Mouse (Mus musculus) liver, embryonic 12.5 days (tissue): ENCODE data around the gene Akt2. TPM values are rescaled to one million over a fixed set of nuclear protein-coding genes. Genes with fewer than 3 reads are reported as not detected.

ENCODE experiments used
- ATAC-seq: fragments of 200-750 bp; cut with Nextera tagmentation; 2 replicates; pipeline ENCODE4 v1.8.0; 2017; ENCODE audit warnings: moderate number of reproducible peaks, mild to moderate bottlenecking, moderate library complexity
- H3K27ac ChIP-seq: fragments of 300-500 bp; sonication (generic); 2 replicates; pipeline ENCODE4 v1.5.1; 2016; ENCODE audit warnings: mild to moderate bottlenecking
- H3K27me3 ChIP-seq: fragments of 300-500 bp; sonication (generic); replicated peaks from 2 replicates; pipeline ENCODE4 v1.6.1; 2016; ENCODE audit warnings: mild to moderate bottlenecking, moderate library complexity
- H3K36me3 ChIP-seq: fragments of 300-500 bp; sonication (generic); 2 replicates; pipeline ENCODE4 v1.6.1; 2016; ENCODE audit warnings: mild to moderate bottlenecking, moderate library complexity
- H3K4me1 ChIP-seq: fragments of 300-500 bp; sonication (generic); 2 replicates; pipeline ENCODE4 v1.6.1; 2016
- H3K4me2 ChIP-seq: fragments of 300-500 bp; sonication (generic); 2 replicates; pipeline ENCODE4 v1.6.1; 2016; ENCODE audit warnings: mild to moderate bottlenecking, moderate library complexity
- H3K4me3 ChIP-seq: fragments of 300-500 bp; sonication (generic); 2 replicates; pipeline ENCODE4 v1.5.1; 2016; ENCODE audit warnings: mild to moderate bottlenecking, moderate library complexity
- H3K9ac ChIP-seq: fragments of 300-500 bp; sonication (generic); 2 replicates; pipeline ENCODE4 v1.6.1; 2016; ENCODE audit warnings: mild to moderate bottlenecking, moderate library complexity
- H3K9me3 ChIP-seq: fragments of 300-500 bp; sonication (generic); replicated peaks from 2 replicates; pipeline ENCODE4 v1.6.1; 2016; ENCODE audit warnings: mild to moderate bottlenecking, moderate library complexity
- WGBS: fragments of 180-500 bp; shearing (Covaris S2); methylation state at CpG from one replicate; pipeline ENCODE4 v1.1.7; 2016; ENCODE audit not compliant: insufficient replicate concordance; 5-methylcytosine and 5-hydroxymethylcytosine counted together
- polyA plus RNA-seq: library from polyadenylated mRNA; unstranded; fragments of >200 nt; fragmentation: Nextera tagmentation; extraction: Ambion mirVana; gene quantifications from 2 replicates; pipeline ENCODE4 v1.2.1, GENCODE M21; 2016

Gene Akt2
- polyA plus RNA-seq, 1 experiment from 2014 or later = 45.0 TPM

DNA sequence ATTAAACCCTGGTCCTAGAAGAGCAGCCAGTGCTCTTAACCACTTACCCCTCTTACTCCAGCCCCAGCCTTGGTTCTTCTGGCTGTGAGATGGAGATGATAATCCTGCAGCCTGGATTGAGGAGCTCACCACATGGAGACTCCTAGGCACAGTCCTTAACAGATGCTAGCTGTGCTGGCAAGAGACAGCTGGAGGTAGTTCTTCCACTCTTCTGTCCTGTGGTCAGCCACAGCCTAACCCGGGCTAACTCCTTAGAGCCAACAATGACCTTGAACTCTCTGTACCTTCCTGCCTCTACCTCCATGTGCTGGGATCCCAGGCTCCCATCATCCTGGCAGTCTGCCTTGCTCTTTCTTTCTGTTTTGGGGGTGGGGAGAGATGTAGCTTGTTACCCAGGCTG, 30.4 kb upstream of the Akt2 start:
- Histone ChIP-seq H3K36me3 (peaks cover 82% of the 10 kb centered on the region), H3K4me1 (peaks cover 24% of the 10 kb centered on the region), H3K27me3 (no peaks in the 10 kb centered on the region), H3K9me3 (no peaks in the 10 kb centered on the region), H3K4me3 (no peak overlapping the region), H3K4me2 (no peak overlapping the region), H3K9ac (peak overlapping the region; percentile 31; the same call in 1 of the 2 replicates), H3K27ac (no peak overlapping the region)
- 67% methylated on average over 1 of the region's 1 CpGs for WGBS
- ATAC-seq = no peak

DNA sequence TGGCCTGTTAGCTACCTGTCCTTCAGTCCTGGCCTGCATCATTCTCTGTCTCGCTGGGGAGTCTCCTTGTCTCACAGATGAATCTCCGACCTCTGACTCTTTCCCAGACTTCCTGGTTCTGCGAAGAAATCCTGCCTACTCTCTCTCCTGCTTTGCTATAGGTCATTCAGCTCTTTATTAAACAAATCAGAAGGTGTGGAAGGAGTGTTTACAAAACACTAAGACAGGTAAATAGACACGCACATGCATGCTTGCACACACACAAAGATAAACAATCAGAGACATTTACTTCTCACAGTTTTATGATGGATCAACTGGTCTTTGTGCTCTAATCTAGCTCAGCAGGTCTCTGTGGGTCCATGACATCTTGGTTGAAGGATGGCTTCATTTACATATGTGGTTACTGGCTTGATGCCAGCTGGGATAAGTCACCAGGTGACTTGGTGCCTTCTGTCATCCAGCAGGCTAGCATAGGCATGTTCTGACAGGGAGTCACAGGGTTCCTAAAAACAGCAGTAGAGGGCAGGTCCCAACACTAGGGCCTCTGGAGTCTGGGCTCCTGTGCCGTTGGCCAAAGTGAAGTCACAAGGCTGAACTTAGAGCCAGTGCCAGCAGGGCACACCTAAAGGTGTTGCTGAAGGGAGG, 21.6 kb upstream of the Akt2 start:
- Histone ChIP-seq H3K27ac (no peak overlapping the region), H3K4me2 (no peak overlapping the region), H3K9ac (no peak overlapping the region), H3K4me1 (no peaks in the 10 kb centered on the region), H3K9me3 (no peaks in the 10 kb centered on the region), H3K4me3 (no peak overlapping the region), H3K27me3 (no peaks in the 10 kb centered on the region), H3K36me3 (peaks cover 90% of the 10 kb centered on the region)
- ATAC-seq = no peak
- WGBS = 81% methylated on average over 5 of the region's 5 CpGs

DNA sequence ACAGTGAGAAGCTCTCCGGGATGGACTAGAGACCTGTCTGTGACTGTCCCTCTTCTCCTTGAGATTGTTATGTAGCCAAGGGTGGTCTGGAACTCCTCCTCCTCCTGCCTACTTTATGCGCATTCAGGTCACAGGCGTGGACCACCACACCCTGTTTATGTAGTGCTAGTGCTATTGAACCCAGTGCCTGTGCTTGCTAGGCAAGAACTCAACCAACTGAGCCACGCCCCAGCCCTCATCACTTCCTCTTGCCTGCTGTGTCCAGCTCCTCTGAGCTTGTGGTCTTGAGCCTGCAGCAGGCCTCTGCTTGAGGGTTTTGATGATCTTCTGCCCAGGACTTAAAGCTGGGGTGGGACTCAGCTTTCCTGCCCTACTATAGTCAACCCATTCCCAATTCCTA, 19.2 kb upstream of the Akt2 start:
- Histone ChIP-seq H3K9ac (no peak overlapping the region), H3K36me3 (peaks cover 91% of the 10 kb centered on the region), H3K27me3 (no peaks in the 10 kb centered on the region), H3K27ac (no peak overlapping the region), H3K4me1 (no peaks in the 10 kb centered on the region), H3K9me3 (no peaks in the 10 kb centered on the region), H3K4me3 (no peak overlapping the region), H3K4me2 (no peak overlapping the region)
- WGBS = 80% methylated on average over 4 of the region's 4 CpGs
- ATAC-seq = no peak

DNA sequence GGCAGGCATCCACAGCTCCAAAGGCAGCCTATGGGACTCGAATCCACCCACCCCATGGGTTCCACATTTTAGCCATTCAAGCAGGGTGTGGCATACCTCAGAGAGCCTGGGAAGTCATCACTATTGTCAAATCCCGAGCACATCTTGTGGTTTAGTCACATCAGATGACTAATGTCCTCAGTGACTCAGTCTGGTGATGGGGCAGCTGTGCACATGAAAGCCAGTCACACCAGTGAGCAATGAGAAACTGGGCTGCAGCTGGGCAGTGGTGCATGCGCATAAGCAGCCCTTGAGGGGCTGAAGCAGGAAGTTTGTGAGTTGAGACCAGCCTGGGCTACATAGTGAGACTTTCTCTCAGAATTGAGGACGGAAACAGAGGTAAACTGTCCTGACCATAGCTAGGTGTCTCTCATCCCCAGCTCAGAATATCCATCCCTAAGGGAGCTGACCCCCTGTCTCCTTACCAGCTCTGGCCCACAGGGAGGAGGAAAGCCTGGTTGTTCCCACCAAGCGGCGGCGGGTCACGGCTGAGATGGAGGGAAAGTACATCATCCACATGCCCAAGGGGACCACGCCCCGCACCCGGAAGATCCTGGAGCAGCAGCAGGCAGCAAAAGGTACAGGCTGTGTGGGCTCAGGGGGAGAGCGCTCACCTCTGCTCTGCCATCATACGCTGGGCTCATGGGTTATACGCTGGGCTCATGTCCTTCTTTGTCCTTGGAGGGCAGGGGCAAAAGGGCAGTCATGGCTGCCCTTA, 17.1 kb upstream of the Akt2 start:
- H3K27me3 ChIP-seq = no peaks in the 10 kb centered on the region
- H3K36me3 ChIP-seq = peaks cover 91% of the 10 kb centered on the region
- no peak overlapping the region for H3K4me3 ChIP-seq
- H3K9ac ChIP-seq = no peak overlapping the region
- no peak for ATAC-seq
- H3K4me2 ChIP-seq = no peak overlapping the region
- H3K27ac ChIP-seq = no peak overlapping the region
- 87% methylated on average over 14 of the region's 14 CpGs for WGBS
- H3K9me3 ChIP-seq = no peaks in the 10 kb centered on the region
- no peaks in the 10 kb centered on the region for H3K4me1 ChIP-seq

DNA sequence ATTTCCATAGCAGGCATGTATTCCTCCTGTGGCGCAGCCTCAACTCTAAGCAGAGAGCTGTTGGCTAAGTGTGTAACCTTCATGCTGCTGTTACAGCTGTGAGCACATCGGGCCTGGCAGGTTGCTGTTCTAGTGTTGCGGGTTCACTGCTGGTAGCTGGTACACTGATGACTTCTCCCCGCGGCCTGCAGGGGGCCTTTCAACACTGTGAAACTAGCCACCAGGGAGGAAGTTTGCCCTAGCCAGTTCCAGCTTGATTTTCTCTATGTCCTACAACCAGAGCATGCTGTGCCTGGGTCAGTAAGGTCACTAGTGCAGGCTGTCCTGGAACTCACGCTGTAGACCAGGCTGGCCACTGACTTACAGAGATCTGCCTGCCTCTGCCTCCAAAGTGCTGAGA, 14.4 kb upstream of the Akt2 start:
- H3K27ac ChIP-seq = no peak overlapping the region
- H3K4me1 ChIP-seq = no peaks in the 10 kb centered on the region
- WGBS = 61% methylated on average over 6 of the region's 6 CpGs
- no peak overlapping the region for H3K4me2 ChIP-seq
- H3K27me3 ChIP-seq = no peaks in the 10 kb centered on the region
- no peak overlapping the region for H3K4me3 ChIP-seq
- no peak overlapping the region for H3K9ac ChIP-seq
- H3K9me3 ChIP-seq = no peaks in the 10 kb centered on the region
- peaks cover 93% of the 10 kb centered on the region for H3K36me3 ChIP-seq
- ATAC-seq = peak; percentile 38; the same call in 1 of the 2 replicates

DNA sequence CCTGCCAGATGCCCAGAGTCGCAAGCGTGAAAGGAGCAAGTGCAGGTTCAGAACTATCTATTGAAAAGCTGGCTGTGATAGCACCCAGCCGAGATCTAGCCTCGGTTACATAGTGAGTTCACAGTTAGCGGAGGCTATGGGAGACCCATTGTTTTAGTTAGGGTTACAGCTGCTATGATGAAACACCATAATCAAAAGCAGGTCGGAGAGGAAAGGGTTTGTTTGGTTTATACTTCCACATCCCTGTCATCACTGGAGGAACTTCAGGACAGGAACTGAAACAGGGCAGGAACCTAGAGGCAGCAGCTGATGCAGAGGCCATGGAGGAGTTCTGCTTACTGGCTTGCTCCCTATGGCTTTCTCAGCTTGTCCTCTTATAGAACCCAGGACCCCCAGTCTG, 13.8 kb upstream of the Akt2 start:
- H3K27me3 ChIP-seq = no peaks in the 10 kb centered on the region
- no peaks in the 10 kb centered on the region for H3K9me3 ChIP-seq
- WGBS = 87% methylated on average over 6 of the region's 6 CpGs
- H3K27ac ChIP-seq = no peak overlapping the region
- H3K4me2 ChIP-seq = no peak overlapping the region
- H3K4me1 ChIP-seq = no peaks in the 10 kb centered on the region
- H3K4me3 ChIP-seq = no peak overlapping the region
- ATAC-seq = no peak
- H3K9ac ChIP-seq = no peak overlapping the region
- peaks cover 93% of the 10 kb centered on the region for H3K36me3 ChIP-seq

DNA sequence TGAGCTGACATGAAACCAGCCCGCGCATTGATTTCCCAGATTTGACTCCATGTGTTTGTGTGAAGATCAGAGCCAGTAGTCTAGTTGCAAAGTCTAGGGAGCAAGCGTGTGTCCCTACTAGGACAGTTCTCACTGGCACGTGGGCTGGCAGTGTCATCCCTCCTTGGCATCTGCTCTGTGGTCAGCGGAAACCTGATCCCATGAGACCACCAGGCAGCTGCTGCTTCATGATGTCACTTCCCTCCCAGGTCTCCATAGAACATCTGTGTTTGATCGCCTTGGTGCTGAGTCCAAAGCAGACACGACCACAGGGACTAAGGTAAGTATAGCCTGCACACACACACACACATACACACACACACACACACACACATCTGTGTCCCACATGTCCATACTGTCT, 12.9 kb upstream of the Akt2 start:
- no peaks in the 10 kb centered on the region for H3K27me3 ChIP-seq
- no peaks in the 10 kb centered on the region for H3K4me1 ChIP-seq
- ATAC-seq = no peak
- H3K36me3 ChIP-seq = peaks cover 98% of the 10 kb centered on the region
- no peak overlapping the region for H3K4me2 ChIP-seq
- 84% methylated on average over 7 of the region's 7 CpGs for WGBS
- H3K9ac ChIP-seq = no peak overlapping the region
- H3K9me3 ChIP-seq = no peaks in the 10 kb centered on the region
- H3K27ac ChIP-seq = no peak overlapping the region
- no peak overlapping the region for H3K4me3 ChIP-seq

DNA sequence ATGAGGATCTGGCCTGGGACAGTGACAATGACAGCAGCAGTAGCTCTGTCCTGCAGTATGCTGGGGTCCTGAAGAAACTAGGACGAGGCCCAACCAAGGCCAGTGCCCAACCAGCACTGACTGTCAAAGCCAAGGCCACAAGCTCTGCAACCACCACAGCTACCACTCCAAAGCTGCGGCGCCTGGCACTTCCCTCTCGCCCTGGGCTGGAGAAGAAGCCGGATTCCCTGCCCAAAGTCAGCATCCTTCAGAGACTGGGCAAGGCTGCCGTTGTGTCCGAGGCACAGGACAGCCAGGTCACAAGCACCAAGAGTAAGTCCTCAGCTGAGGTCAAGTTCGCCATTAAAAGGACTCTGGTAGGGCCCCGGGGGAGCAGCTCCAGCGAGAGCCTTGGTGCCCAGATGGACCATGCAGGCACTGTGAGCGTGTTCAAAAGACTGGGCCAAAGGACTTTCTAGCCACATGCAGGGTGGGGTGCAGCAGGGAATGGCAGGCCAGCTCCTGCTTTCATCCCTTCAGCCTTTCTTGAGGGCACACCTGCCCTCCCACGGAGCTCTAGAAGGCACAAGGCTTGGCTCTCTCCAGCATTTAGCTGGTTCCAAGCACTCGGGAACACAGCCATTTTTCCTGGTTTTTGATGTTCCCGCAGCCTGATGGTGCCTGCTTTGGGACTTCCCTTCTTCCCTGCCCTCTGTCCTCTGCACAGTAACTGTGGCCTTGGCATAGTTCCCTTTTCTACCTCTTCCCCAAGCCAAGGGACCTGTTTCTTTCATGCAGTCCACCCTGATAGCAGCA, 10.8 kb upstream of the Akt2 start:
- Histone ChIP-seq H3K27me3 (no peaks in the 10 kb centered on the region), H3K36me3 (peaks cover 95% of the 10 kb centered on the region), H3K9ac (no peak overlapping the region), H3K9me3 (no peaks in the 10 kb centered on the region), H3K4me3 (no peak overlapping the region), H3K4me2 (no peak overlapping the region), H3K4me1 (no peaks in the 10 kb centered on the region), H3K27ac (no peak overlapping the region)
- 83% methylated on average over 14 of the region's 14 CpGs for WGBS
- no peak for ATAC-seq

DNA sequence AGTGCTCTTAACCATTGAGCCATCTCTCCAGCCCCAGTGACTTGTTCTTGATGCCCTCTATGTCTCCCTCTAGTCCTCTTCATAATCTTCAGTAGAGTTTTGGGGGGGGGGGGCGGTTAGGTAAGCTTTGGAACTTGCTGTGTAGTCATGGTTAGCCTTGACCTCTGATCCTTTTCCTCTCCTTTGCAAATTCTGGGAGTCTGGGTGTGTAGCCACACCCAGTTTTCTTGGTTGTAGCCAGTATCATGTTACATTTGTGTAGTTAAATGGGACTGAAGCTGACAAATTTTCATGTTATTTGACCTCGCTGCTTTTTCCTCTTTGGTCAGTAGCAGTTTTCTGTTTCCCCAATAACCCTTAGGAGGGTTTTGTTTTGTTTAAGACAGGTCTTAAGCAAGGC, 4.5 kb upstream of the Akt2 start:
- H3K36me3 ChIP-seq = peaks cover 39% of the 10 kb centered on the region
- peaks cover 5% of the 10 kb centered on the region; the same call in 1 of the 2 replicates for H3K4me1 ChIP-seq
- H3K4me2 ChIP-seq = no peak overlapping the region
- 74% methylated on average over 2 of the region's 2 CpGs for WGBS
- no peaks in the 10 kb centered on the region for H3K9me3 ChIP-seq
- no peak overlapping the region for H3K4me3 ChIP-seq
- H3K9ac ChIP-seq = no peak overlapping the region
- no peak for ATAC-seq
- no peaks in the 10 kb centered on the region for H3K27me3 ChIP-seq
- no peak overlapping the region for H3K27ac ChIP-seq

DNA sequence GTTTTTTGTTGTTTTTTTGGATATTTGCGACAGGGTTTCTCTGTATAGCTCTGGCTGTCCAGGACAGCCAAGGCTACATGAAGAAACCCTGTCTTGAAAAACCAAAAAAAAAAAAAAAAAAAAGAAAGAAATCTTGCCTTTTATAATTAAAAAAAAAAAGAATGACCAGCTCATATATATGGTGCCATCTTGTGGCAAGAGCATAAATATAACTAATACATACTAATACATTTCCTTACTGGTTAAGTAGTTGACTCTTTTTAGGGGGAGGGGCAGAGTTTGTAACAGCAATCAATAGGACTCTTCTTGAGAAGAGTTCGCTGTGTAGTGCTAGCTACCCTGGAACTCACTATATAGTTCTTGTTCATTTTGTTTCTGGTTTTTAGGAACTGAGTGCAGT, 3.6 kb upstream of the Akt2 start:
- H3K4me1 ChIP-seq = peaks cover 9% of the 10 kb centered on the region
- no peak overlapping the region for H3K4me3 ChIP-seq
- peaks cover 30% of the 10 kb centered on the region for H3K36me3 ChIP-seq
- H3K27me3 ChIP-seq = no peaks in the 10 kb centered on the region
- H3K9me3 ChIP-seq = no peaks in the 10 kb centered on the region
- 80% methylated on average over 2 of the region's 2 CpGs for WGBS
- no peak overlapping the region for H3K4me2 ChIP-seq
- no peak overlapping the region for H3K27ac ChIP-seq
- no peak overlapping the region for H3K9ac ChIP-seq
- ATAC-seq = no peak

DNA sequence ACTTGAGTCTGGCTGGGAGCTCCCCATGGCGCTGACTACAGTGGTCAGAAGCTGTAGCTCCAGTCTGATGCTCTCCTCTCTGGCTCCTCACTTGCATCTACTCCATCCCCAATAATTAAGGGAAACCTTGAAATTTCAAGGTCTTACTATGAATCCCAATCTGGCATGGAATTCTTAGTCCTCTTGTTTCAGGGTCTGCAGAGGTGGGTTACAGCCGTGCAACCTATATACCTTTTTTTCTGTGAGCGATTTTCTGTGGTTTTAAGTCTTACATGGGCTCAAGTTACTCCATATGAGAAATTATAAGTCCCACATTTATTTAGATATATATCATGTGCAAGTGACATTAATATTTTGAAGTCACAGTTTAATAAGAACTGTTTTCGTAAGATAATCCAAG, 1.3 kb upstream of the Akt2 start:
- Histone ChIP-seq H3K36me3 (peaks cover 23% of the 10 kb centered on the region), H3K4me2 (no peak overlapping the region), H3K27ac (0 out of 2 replicates have a peak overlapping the region, but pooled peaks have one; percentile 41), H3K4me1 (peaks cover 33% of the 10 kb centered on the region), H3K9ac (no peak overlapping the region), H3K4me3 (no peak overlapping the region), H3K27me3 (no peaks in the 10 kb centered on the region), H3K9me3 (no peaks in the 10 kb centered on the region)
- WGBS = 89% methylated on average over 4 of the region's 4 CpGs
- ATAC-seq = no peak

DNA sequence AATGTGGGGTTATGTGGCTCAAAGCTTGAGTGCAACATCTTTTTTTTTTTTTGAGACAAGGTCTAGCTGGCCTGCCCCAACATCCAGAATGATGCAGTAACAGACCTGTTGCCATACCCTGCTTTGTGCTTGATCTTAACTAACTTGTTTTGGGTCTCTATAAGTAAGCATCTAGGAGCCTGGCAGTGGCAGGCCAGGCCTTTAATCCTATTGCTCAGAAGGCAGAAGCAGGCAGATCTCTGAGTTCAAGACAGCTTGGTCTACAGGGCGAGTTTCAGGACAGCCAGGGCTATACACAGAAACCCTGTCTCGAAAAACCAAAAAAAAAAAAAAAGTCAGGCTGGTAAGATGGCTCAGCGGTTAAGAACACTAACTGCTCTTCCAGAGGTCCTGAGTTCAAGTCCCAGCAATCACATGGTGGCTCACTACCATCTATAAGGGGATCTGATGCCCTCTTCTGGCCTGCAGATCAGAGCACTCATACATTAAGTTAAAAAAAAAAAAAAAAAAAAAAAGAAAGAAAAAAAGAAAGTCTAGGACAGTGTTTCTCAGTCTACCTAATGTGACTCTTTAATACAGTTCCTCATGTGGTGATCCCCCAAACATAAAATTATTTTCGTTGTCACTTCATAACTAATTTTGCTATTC, 662 bp upstream of the Akt2 start:
- H3K27ac ChIP-seq = peak overlapping the region; percentile 99
- no peak for ATAC-seq
- H3K4me1 ChIP-seq = peaks cover 39% of the 10 kb centered on the region
- no peaks in the 10 kb centered on the region for H3K27me3 ChIP-seq
- no peaks in the 10 kb centered on the region for H3K9me3 ChIP-seq
- H3K9ac ChIP-seq = peak overlapping the region; percentile 98
- peak overlapping the region; percentile 93 for H3K4me3 ChIP-seq
- H3K4me2 ChIP-seq = peak overlapping the region; percentile 87
- 48% methylated on average over 4 of the region's 4 CpGs for WGBS
- peaks cover 25% of the 10 kb centered on the region for H3K36me3 ChIP-seq
